Mouse (Mus musculus) 416B (cell line): ENCODE results near the gene Tesk1.
A peak's percentile ranks its signal among the peaks of the same experiment; 100 is the strongest.

Experiments used
- DNase-seq: peaks from one replicate; pipeline ENCODE4 v3.0.0; 2011; ENCODE audit warnings: low read depth

Tesk1 gene

DNA sequence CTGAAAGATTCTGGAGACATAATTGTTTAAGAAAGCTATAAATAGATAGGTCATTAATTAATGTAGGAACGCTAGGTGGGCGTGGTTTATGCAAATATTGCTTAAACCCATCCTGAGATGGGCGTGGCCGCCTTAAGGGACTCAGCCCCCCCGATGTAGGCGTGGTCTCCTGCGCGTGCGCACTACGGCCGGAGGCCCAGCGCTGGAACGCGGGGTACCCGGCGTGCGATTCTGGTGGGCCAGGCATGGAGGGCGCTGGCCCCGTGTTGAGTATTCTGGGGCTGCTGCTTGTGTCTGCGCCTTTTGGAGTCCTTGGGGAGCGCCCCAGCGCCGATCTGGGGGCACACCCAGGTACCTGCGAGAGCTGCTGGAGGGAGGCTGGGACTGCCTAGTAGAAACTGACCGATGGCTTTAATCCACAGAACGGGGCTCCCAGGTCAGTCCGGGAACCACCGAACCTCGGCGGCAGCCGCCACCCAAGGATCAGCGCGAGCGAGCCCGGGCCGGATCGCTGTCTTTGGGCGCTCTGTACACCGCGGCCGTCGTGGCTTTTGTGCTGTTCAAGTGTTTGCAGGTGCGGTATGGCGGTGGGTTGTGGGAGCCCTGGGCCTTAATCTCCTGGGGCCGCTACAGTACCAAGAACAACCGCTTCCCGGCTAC lies 51.6 kb downstream of the Tesk1 start:
- DNase-seq = peak; percentile 97

GRCm38 (mm10) chr4:43493846-43494240 lies 52.1 kb downstream of the Tesk1 start:
- DNase-seq = peak; percentile 56

GRCm38 (mm10) chr4:43496587-43496986 lies 54.8 kb downstream of the Tesk1 start:
- no peak for DNase-seq

GRCm38 (mm10) chr4:43497405-43497804 lies 55.7 kb downstream of the Tesk1 start:
- no peak for DNase-seq
